ENCODE assay signal across 22 mouse cellular contexts in genomic region chr5:121585005-121585404, GRCm38 (mm10). TPM values are rescaled to one million over a fixed set of nuclear protein-coding genes. Genes with fewer than 3 reads are reported as not detected.
DNase-seq lines count a peak whose midpoint lies in the region; ATAC-seq and TF ChIP-seq lines count a peak whose summit lies in the region.
"Had no signal": no experiment of that assay in that cellular context is flagged by ENCODE, and none has a peak within 500 bp of the region (broad histone marks: within the 10 kb centered on the region; RNA-seq: fewer than 3 reads in every experiment).

No protein-coding gene starts in this region.

- H3K79me2 ChIP-seq in CH12.LX (replicated peaks; ENCODE audit: control insufficient read depth, extremely low read depth, insufficient read depth, poor library complexity, severe bottlenecking), result no peaks in the 10 kb centered on the region

- H3K9ac ChIP-seq in lung, postnatal 0 days (replicated peaks; ENCODE audit: low read depth), result no peak overlapping the region
- no peak overlapping the region for H3K9ac ChIP-seq in CH12.LX (ENCODE audit: insufficient read depth, low read depth)
- H3K9ac ChIP-seq: heart, embryonic 12.5 days; hindbrain, embryonic 13.5 days; limb, embryonic 12.5 days; midbrain, embryonic 12.5 days had no signal

- TF ChIP-seq POLR2A in CH12.LX (IDR thresholded peaks at IDR 0.05; ENCODE audit: low read depth, low read length), result no peak
- no peak for TF ChIP-seq POLR2A in bone marrow macrophage, adult 2 months (IDR thresholded peaks at IDR 0.05; ENCODE audit: borderline replicate concordance, low read depth, low read length)

- peaks cover 27% of the 10 kb centered on the region; the same call in 1 of the 2 replicates for H3K4me1 ChIP-seq in lung, postnatal 0 days (ENCODE audit: insufficient read depth, low read depth, low read length)
- peaks cover 23 to 61% of the 10 kb centered on the region in 2 experiments for H3K4me1 ChIP-seq in CH12.LX (ENCODE audit: control insufficient read depth in 1 of 2, insufficient read depth in 2 of 2)
- H3K4me1 ChIP-seq in bone marrow macrophage, adult 2 months (ENCODE audit: control insufficient read depth, insufficient read depth, low read length), result peaks cover 47% of the 10 kb centered on the region
- H3K4me1 ChIP-seq: midbrain, embryonic 12.5 days had no signal

- no peak for TF ChIP-seq RAD21 in CH12.LX (IDR thresholded peaks at IDR 0.05; ENCODE audit: low read depth, low read length)

- in situ Hi-C loops in CH12.LX (cut with MboI; ENCODE audit: low pct_ligation_motif_present, low pct_unique_long_range_greater_than_20kb, low sequenced_read_pairs), result loop anchor here (5.0 kb wide), 1 partner anchor 33 kb away; no protein-coding TSS in a partner anchor

- H3K4me2 ChIP-seq in lung, postnatal 0 days (replicated peaks; ENCODE audit: low read depth, low read length), result no peak overlapping the region
- H3K4me2 ChIP-seq in CH12.LX (ENCODE audit: insufficient read depth, low read depth, poor library complexity, severe bottlenecking), result no peak overlapping the region
- H3K4me2 ChIP-seq: heart, embryonic 12.5 days; hindbrain, embryonic 13.5 days; limb, embryonic 12.5 days; midbrain, embryonic 12.5 days had no signal

- no peak for ATAC-seq in lung, postnatal 0 days

- no peaks in the 10 kb centered on the region for H3K9me3 ChIP-seq in lung, postnatal 0 days (ENCODE audit: low read length)
- no peaks in the 10 kb centered on the region for H3K9me3 ChIP-seq in CH12.LX (replicated peaks; ENCODE audit: low read length)
- H3K9me3 ChIP-seq: embryonic facial prominence, embryonic 10.5 days; heart, embryonic 12.5 days; hindbrain, embryonic 13.5 days; limb, embryonic 12.5 days; midbrain, embryonic 12.5 days had no signal

- DNase-seq in lung, postnatal 0 days (ENCODE audit: low spot score), result no peak
- no peak for DNase-seq in lung, postnatal 10 days
- no peak for DNase-seq in CH12.LX (ENCODE audit: extremely low read depth)
- DNase-seq in left cerebral cortex, postnatal 36 days (ENCODE audit: low spot score in 2 of 2), result no peak
- DNase-seq in thymus, postnatal 14 days, result no peak
- DNase-seq in left cerebral cortex, postnatal 14 days (ENCODE audit: low spot score in 2 of 2), result no peak
- DNase-seq: kidney, adult 9 months; lung, adult 2 months; lung, postnatal 4 days; thymus, adult 2 months had no signal

- peak overlapping the region; percentile 83; the same call in 1 of the 2 replicates for H3K27ac ChIP-seq in lung, postnatal 0 days (ENCODE audit: low read length)
- no peak overlapping the region for H3K27ac ChIP-seq in CH12.LX (ENCODE audit: insufficient read depth, low read depth)
- peak overlapping the region; percentile 95; the same call in 1 of the 2 replicates for H3K27ac ChIP-seq in bone marrow macrophage, adult 2 months (ENCODE audit: insufficient read depth, low read depth, low read length)
- H3K27ac ChIP-seq: embryonic facial prominence, embryonic 10.5 days; hindbrain, embryonic 13.5 days; midbrain, embryonic 12.5 days had no signal

- peaks cover 5% of the 10 kb centered on the region; the same call in 1 of the 2 replicates for H3K36me3 ChIP-seq in lung, postnatal 0 days (ENCODE audit: insufficient read depth, low read length)
- H3K36me3 ChIP-seq in CH12.LX (replicated peaks in 1 of 2; ENCODE audit: control insufficient read depth in 1 of 2, insufficient read depth in 1 of 2, low read length in 1 of 2), result peaks cover 0 to 16% of the 10 kb centered on the region in 2 experiments
- H3K36me3 ChIP-seq: heart, embryonic 12.5 days had no signal

- H3K27me3 ChIP-seq in lung, postnatal 0 days (replicated peaks; ENCODE audit: insufficient read depth, low read length), result no peaks in the 10 kb centered on the region
- no peaks in the 10 kb centered on the region for H3K27me3 ChIP-seq in CH12.LX (replicated peaks)
- H3K27me3 ChIP-seq: heart, embryonic 12.5 days; hindbrain, embryonic 13.5 days; limb, embryonic 12.5 days; midbrain, embryonic 12.5 days had no signal

- dilution Hi-C loops in CH12.LX (cut with MboI; ENCODE audit: extremely low pct_ligation_motif_present, extremely low pct_unique_long_range_greater_than_20kb, low sequenced_read_pairs), result no loop called here

- 89% methylated on average over 10 of the region's 10 CpGs for WGBS in lung, postnatal 0 days

- TF ChIP-seq EP300 in lung, postnatal 0 days (IDR thresholded peaks at IDR 0.05), result no peak
- TF ChIP-seq EP300 in CH12.LX (IDR thresholded peaks at IDR 0.05; ENCODE audit: low read length), result no peak

- H3K4me3 ChIP-seq in lung, postnatal 0 days (ENCODE audit: low read depth, low read length), result no peak overlapping the region
- no peak overlapping the region for H3K4me3 ChIP-seq in CH12.LX (replicated peaks in 1 of 3; ENCODE audit: low read depth in 2 of 3, low read length in 2 of 3, poor library complexity in 1 of 3)
- no peak overlapping the region for H3K4me3 ChIP-seq in bone marrow macrophage, adult 2 months (ENCODE audit: insufficient read depth, low read length)
- H3K4me3 ChIP-seq: embryonic facial prominence, embryonic 10.5 days; heart, embryonic 12.5 days; hindbrain, embryonic 13.5 days; left cerebral cortex, adult 2 months; limb, embryonic 12.5 days; midbrain, embryonic 12.5 days had no signal

- intact Hi-C loops in left cerebral cortex, postnatal 36 days (cut with DNase I), result no loop called here
- intact Hi-C loops in left cerebral cortex, postnatal 14 days (cut with DNase I), result no loop called here

- no peak for TF ChIP-seq CTCF in lung, postnatal 0 days (IDR thresholded peaks at IDR 0.05)
- TF ChIP-seq CTCF in CH12.LX (conservative IDR thresholded peaks at IDR 0.05 in 1 of 2, IDR thresholded peaks at IDR 0.05 in 1 of 2; ENCODE audit: low read depth in 2 of 2, low read length in 2 of 2), result no peak
- no peak for TF ChIP-seq CTCF in bone marrow macrophage, adult 2 months (IDR thresholded peaks at IDR 0.05; ENCODE audit: low read depth, low read length)

TF ChIP-seq in CH12.LX, 34 proteins besides CTCF, POLR2A, EP300 and RAD21:
- TF ChIP-seq SMC3 (IDR thresholded peaks at IDR 0.05; ENCODE audit: low read depth, low read length), result no peak
- TF ChIP-seq ZNF384 (IDR thresholded peaks at IDR 0.05; ENCODE audit: low read depth, low read length), result peak; percentile 85
- no peak for TF ChIP-seq POLR2AphosphoS2 (IDR thresholded peaks at IDR 0.05; ENCODE audit: low read depth, low read length)
- TF ChIP-seq NELFE (IDR thresholded peaks at IDR 0.05; ENCODE audit: low read depth, low read length), result no peak

RNA-seq across cellular contexts. Expression of gene Aldh2, which starts 8.6 kb away (rescaled TPM):
- polyA plus RNA-seq in lung, postnatal 0 days (2015; fragmentation: Nextera tagmentation; extraction: Ambion mirVana), result 580 and 606 TPM in 2 replicates
- total RNA-seq in CH12.LX (2012; rRNA removed) (56.2 and 73.9 TPM in 2 replicates), CH12.LX (2014; rRNA removed) (58.9 and 66.0 TPM in 2 replicates)
- 139 and 143 TPM in 2 replicates for polyA plus RNA-seq in CH12.LX (2012; ENCODE audit: insufficient read length, low read depth)
- 844 and 895 TPM in 2 replicates for polyA plus RNA-seq in bone marrow macrophage, adult 2 months (2012; ENCODE audit: insufficient read depth, insufficient read length, missing spikeins)
- total RNA-seq in left cerebral cortex, postnatal 36 days (2021), result 100 to 1,000 TPM; 109 to 120 TPM
- total RNA-seq in left cerebral cortex, postnatal 14 days (2021), result 10 to 100 TPM; 77.4 to 87.7 TPM

RNA-seq across cellular contexts. Expression of gene Acad12, which starts 33.7 kb away (rescaled TPM):
- polyA plus RNA-seq in lung, postnatal 0 days (2015; fragmentation: Nextera tagmentation; extraction: Ambion mirVana), result 5.8 and 6.4 TPM in 2 replicates
- total RNA-seq in CH12.LX (2012; rRNA removed), result 2.9 and 4.1 TPM in 2 replicates
- total RNA-seq in CH12.LX (2014; rRNA removed), result 2.3 and 3.0 TPM in 2 replicates
- polyA plus RNA-seq in CH12.LX (2012; ENCODE audit: insufficient read length, low read depth), result 1.9 and 2.7 TPM in 2 replicates
- 8.6 and 9.0 TPM in 2 replicates for polyA plus RNA-seq in bone marrow macrophage, adult 2 months (2012; ENCODE audit: insufficient read depth, insufficient read length, missing spikeins)
- total RNA-seq in left cerebral cortex, postnatal 36 days (2021), result 1 to 10 TPM; 5.4 to 6.6 TPM
- 1 to 10 TPM; 5.0 to 5.5 TPM for total RNA-seq in left cerebral cortex, postnatal 14 days (2021)

RNA-seq across cellular contexts. Expression of gene Mapkapk5, which starts 39.3 kb away (rescaled TPM):
- 39.1 and 42.1 TPM in 2 replicates for polyA plus RNA-seq in lung, postnatal 0 days (2015; fragmentation: Nextera tagmentation; extraction: Ambion mirVana)
- total RNA-seq in CH12.LX (2012; rRNA removed) (48.3 and 62.6 TPM in 2 replicates), CH12.LX (2014; rRNA removed) (84.8 and 106 TPM in 2 replicates)
- 82.9 and 90.7 TPM in 2 replicates for polyA plus RNA-seq in CH12.LX (2012; ENCODE audit: insufficient read length, low read depth)
- 75.7 TPM in 2 replicates for polyA plus RNA-seq in bone marrow macrophage, adult 2 months (2012; ENCODE audit: insufficient read depth, insufficient read length, missing spikeins)
- 10 to 100 TPM; 59.5 to 67.7 TPM for total RNA-seq in left cerebral cortex, postnatal 36 days (2021)
- 10 to 100 TPM; 78.9 to 82.4 TPM for total RNA-seq in left cerebral cortex, postnatal 14 days (2021)

RNA-seq across cellular contexts. Expression of gene Adam1a, which starts 39.7 kb away (rescaled TPM):
- 1.4 and 1.6 TPM in 2 replicates for polyA plus RNA-seq in lung, postnatal 0 days (2015; fragmentation: Nextera tagmentation; extraction: Ambion mirVana)
- total RNA-seq in CH12.LX (2012; rRNA removed), result 1.6 and 1.8 TPM in 2 replicates
- 1.2 and 2.2 TPM in 2 replicates for total RNA-seq in CH12.LX (2014; rRNA removed)
- polyA plus RNA-seq in CH12.LX (2012; ENCODE audit: insufficient read length, low read depth), result 1.3 TPM in 2 replicates
- 3.0 and 4.3 TPM in 2 replicates for polyA plus RNA-seq in bone marrow macrophage, adult 2 months (2012; ENCODE audit: insufficient read depth, insufficient read length, missing spikeins)
- total RNA-seq in left cerebral cortex, postnatal 36 days (2021), result 10 to 100 TPM in 1 of 2 experiments, 1 to 10 TPM in 1; 7.7 to 13.9 TPM
- 1 to 10 TPM; 7.4 to 9.0 TPM for total RNA-seq in left cerebral cortex, postnatal 14 days (2021)

RNA-seq across cellular contexts. Expression of gene Gm42878, which starts 39.7 kb away (rescaled TPM):
- polyA plus RNA-seq in lung, postnatal 0 days (2015; fragmentation: Nextera tagmentation; extraction: Ambion mirVana), result not detected in 2 replicates
- total RNA-seq in CH12.LX (2012; rRNA removed), result 0.13 TPM in 1 of 2 replicates, not detected in the other
- total RNA-seq in CH12.LX (2014; rRNA removed), result 0.58 and 1.0 TPM in 2 replicates
- not detected in 2 replicates for polyA plus RNA-seq in CH12.LX (2012; ENCODE audit: insufficient read length, low read depth)
- polyA plus RNA-seq in bone marrow macrophage, adult 2 months (2012; ENCODE audit: insufficient read depth, insufficient read length, missing spikeins), result not detected in 2 replicates
- not detected for total RNA-seq in left cerebral cortex, postnatal 36 days (2021)
- total RNA-seq in left cerebral cortex, postnatal 14 days (2021), result not detected
- total RNA-seq: adrenal gland, postnatal 36 days; heart, postnatal 25 days had no signal
- polyA plus RNA-seq: embryonic facial prominence, embryonic 10.5 days; forebrain, embryonic 11.5 days; heart, embryonic 12.5 days; hindbrain, embryonic 13.5 days; intestine, embryonic 14.5 days; limb, embryonic 12.5 days; midbrain, embryonic 12.5 days; neural tube, embryonic 14.5 days; thymus, adult 2 months had no signal
